Mouse (Mus musculus): ENCODE results near the gene Hoxd13. TPM values are rescaled to one million over a fixed set of nuclear protein-coding genes. Genes with fewer than 3 reads are reported as not detected.
A peak's percentile ranks its signal among the peaks of the same experiment; 100 is the strongest.

Gene Hoxd13
- polyA plus RNA-seq, 1 experiment from 2014 or later = not detected

GRCm38 (mm10) chr2:74667191-74667841 is 794 bp upstream of the Hoxd13 start:
- Histone ChIP-seq H3K27me3 (replicated peaks; ENCODE audit: control insufficient read depth, insufficient read depth, low read length) (peaks cover 96% of the 10 kb centered on the region), H3K9me3 (ENCODE audit: control insufficient read depth) (no peaks in the 10 kb centered on the region), H3K4me1 (replicated peaks; ENCODE audit: control insufficient read depth, insufficient read depth, low read length) (0 out of 2 replicates have a peak, but pooled peaks cover 3% of the 10 kb centered on the region), H3K36me3 (ENCODE audit: control insufficient read depth, insufficient read depth) (no peaks in the 10 kb centered on the region), H3K27ac (ENCODE audit: low read depth, low read length) (no peak overlapping the region), H3K4me2 (replicated peaks; ENCODE audit: low read depth) (no peak overlapping the region), H3K4me3 (ENCODE audit: low read depth, low read length) (peak overlapping the region; percentile 42; the same call in 1 of the 2 replicates), H3K9ac (ENCODE audit: low read depth, low read length) (no peak overlapping the region)
- TF ChIP-seq CTCF (IDR thresholded peaks at IDR 0.05; ENCODE audit: low read depth) = no peak
- ATAC-seq = no peak
- 4% methylated on average over 36 of the region's 36 CpGs for WGBS

- Histone ChIP-seq H3K9ac (ENCODE audit: low read depth, low read length) (no peak overlapping the region), H3K4me3 (ENCODE audit: low read depth, low read length) (peak overlapping the region; percentile 42), H3K9me3 (ENCODE audit: control insufficient read depth) (no peaks in the 10 kb centered on the region), H3K4me1 (replicated peaks; ENCODE audit: control insufficient read depth, insufficient read depth, low read length) (0 out of 2 replicates have a peak, but pooled peaks cover 3% of the 10 kb centered on the region), H3K36me3 (ENCODE audit: control insufficient read depth, insufficient read depth) (no peaks in the 10 kb centered on the region), H3K27ac (ENCODE audit: low read depth, low read length) (no peak overlapping the region), H3K27me3 (replicated peaks; ENCODE audit: control insufficient read depth, insufficient read depth, low read length) (peaks cover 96% of the 10 kb centered on the region), H3K4me2 (replicated peaks; ENCODE audit: low read depth) (peak overlapping the region; percentile 71)
- peak; percentile 25; the same call in 1 of the 2 replicates for ATAC-seq
- TF ChIP-seq CTCF (IDR thresholded peaks at IDR 0.05; ENCODE audit: low read depth) = no peak
- WGBS = under 1% methylated on average over 65 of the region's 74 CpGs
Observed at GRCm38 (mm10) chr2:74668370-74669229, 490 bp downstream of the Hoxd13 start.

DNA sequence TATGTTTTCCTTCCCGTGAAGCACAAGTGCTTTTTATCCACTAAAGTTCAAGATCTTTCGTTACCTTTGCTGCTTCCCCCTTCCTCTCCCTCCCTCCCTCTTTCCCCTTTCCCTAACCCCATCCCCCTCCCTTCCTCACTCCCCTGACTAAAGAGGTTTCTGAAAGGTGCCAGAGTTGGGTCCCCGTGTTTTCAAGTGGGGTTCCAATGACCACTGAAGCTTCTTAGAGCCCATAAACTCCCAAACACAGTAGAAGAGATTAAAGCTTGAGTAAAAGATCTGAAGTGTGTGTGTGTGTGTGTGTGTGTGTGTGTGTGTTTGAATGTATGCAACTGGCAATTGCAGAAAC is 1.1 kb downstream of the Hoxd13 start:
- H3K4me2 ChIP-seq (replicated peaks; ENCODE audit: low read depth) = no peak overlapping the region
- H3K9me3 ChIP-seq (ENCODE audit: control insufficient read depth) = no peaks in the 10 kb centered on the region
- H3K27ac ChIP-seq (ENCODE audit: low read depth, low read length) = no peak overlapping the region
- H3K4me1 ChIP-seq (replicated peaks; ENCODE audit: control insufficient read depth, insufficient read depth, low read length) = 0 out of 2 replicates have a peak, but pooled peaks cover 3% of the 10 kb centered on the region
- peaks cover 96% of the 10 kb centered on the region for H3K27me3 ChIP-seq (replicated peaks; ENCODE audit: control insufficient read depth, insufficient read depth, low read length)
- H3K9ac ChIP-seq (ENCODE audit: low read depth, low read length) = no peak overlapping the region
- 1% methylated on average over 3 of the region's 3 CpGs for WGBS
- no peaks in the 10 kb centered on the region for H3K36me3 ChIP-seq (ENCODE audit: control insufficient read depth, insufficient read depth)
- ATAC-seq = no peak
- TF ChIP-seq CTCF (IDR thresholded peaks at IDR 0.05; ENCODE audit: low read depth) = no peak
- H3K4me3 ChIP-seq (ENCODE audit: low read depth, low read length) = no peak overlapping the region

GRCm38 (mm10) chr2:74669650-74670235 is 1.6 kb downstream of the Hoxd13 start:
- no peak overlapping the region for H3K27ac ChIP-seq (ENCODE audit: low read depth, low read length)
- 2% methylated on average over 14 of the region's 14 CpGs for WGBS
- H3K4me1 ChIP-seq (replicated peaks; ENCODE audit: control insufficient read depth, insufficient read depth, low read length) = 0 out of 2 replicates have a peak, but pooled peaks cover 3% of the 10 kb centered on the region
- peaks cover 96% of the 10 kb centered on the region for H3K27me3 ChIP-seq (replicated peaks; ENCODE audit: control insufficient read depth, insufficient read depth, low read length)
- H3K4me3 ChIP-seq (ENCODE audit: low read depth, low read length) = no peak overlapping the region
- H3K4me2 ChIP-seq (replicated peaks; ENCODE audit: low read depth) = no peak overlapping the region
- ATAC-seq = no peak
- no peaks in the 10 kb centered on the region for H3K9me3 ChIP-seq (ENCODE audit: control insufficient read depth)
- TF ChIP-seq CTCF (IDR thresholded peaks at IDR 0.05; ENCODE audit: low read depth) = no peak
- no peak overlapping the region for H3K9ac ChIP-seq (ENCODE audit: low read depth, low read length)
- H3K36me3 ChIP-seq (ENCODE audit: control insufficient read depth, insufficient read depth) = no peaks in the 10 kb centered on the region

- Histone ChIP-seq H3K9ac (ENCODE audit: low read depth, low read length) (no peak overlapping the region), H3K4me1 (replicated peaks; ENCODE audit: control insufficient read depth, insufficient read depth, low read length) (0 out of 2 replicates have a peak, but pooled peaks cover 3% of the 10 kb centered on the region), H3K36me3 (ENCODE audit: control insufficient read depth, insufficient read depth) (no peaks in the 10 kb centered on the region), H3K27ac (ENCODE audit: low read depth, low read length) (no peak overlapping the region), H3K9me3 (ENCODE audit: control insufficient read depth) (no peaks in the 10 kb centered on the region), H3K4me2 (replicated peaks; ENCODE audit: low read depth) (no peak overlapping the region), H3K4me3 (ENCODE audit: low read depth, low read length) (no peak overlapping the region), H3K27me3 (replicated peaks; ENCODE audit: control insufficient read depth, insufficient read depth, low read length) (peaks cover 97% of the 10 kb centered on the region)
- ATAC-seq = no peak
- WGBS = 5% methylated on average over 3 of the region's 3 CpGs
- TF ChIP-seq CTCF (IDR thresholded peaks at IDR 0.05; ENCODE audit: low read depth) = no peak
Observed at GRCm38 (mm10) chr2:74670632-74671188, 2.6 kb downstream of the Hoxd13 start.

DNA sequence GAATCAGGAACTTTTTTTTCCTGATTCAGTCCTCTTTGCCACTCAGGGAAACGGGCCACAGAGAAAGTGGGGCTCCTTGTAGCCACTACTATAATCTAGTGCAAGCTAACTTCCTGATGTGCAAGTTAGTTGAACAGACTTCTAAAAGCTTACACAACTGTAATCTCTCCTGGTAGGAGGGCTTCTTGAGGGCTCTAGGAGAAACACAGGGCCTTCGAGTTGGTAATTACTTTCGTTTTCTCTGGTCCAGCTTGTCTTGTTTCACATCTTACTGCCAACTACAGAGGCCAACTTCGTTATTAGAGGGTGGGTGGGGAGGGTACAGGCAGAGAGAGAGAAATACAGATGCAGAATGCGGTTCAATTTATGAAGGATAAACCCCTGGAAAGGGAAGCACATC is 3.7 kb downstream of the Hoxd13 start:
- 13% methylated on average over 5 of the region's 5 CpGs for WGBS
- ATAC-seq = no peak
- Histone ChIP-seq H3K27me3 (replicated peaks; ENCODE audit: control insufficient read depth, insufficient read depth, low read length) (peaks cover 99% of the 10 kb centered on the region), H3K4me3 (ENCODE audit: low read depth, low read length) (peak overlapping the region; percentile 38; the same call in 1 of the 2 replicates), H3K9ac (ENCODE audit: low read depth, low read length) (no peak overlapping the region), H3K36me3 (ENCODE audit: control insufficient read depth, insufficient read depth) (no peaks in the 10 kb centered on the region), H3K4me2 (replicated peaks; ENCODE audit: low read depth) (peak overlapping the region; percentile 33), H3K9me3 (ENCODE audit: control insufficient read depth) (no peaks in the 10 kb centered on the region), H3K4me1 (replicated peaks; ENCODE audit: control insufficient read depth, insufficient read depth, low read length) (0 out of 2 replicates have a peak, but pooled peaks cover 3% of the 10 kb centered on the region), H3K27ac (ENCODE audit: low read depth, low read length) (no peak overlapping the region)
- TF ChIP-seq CTCF (IDR thresholded peaks at IDR 0.05; ENCODE audit: low read depth) = no peak
